Mouse (Mus musculus) midbrain, embryonic 16.5 days (tissue): ENCODE measurements around the gene Lsm10. TPM values are rescaled to one million over a fixed set of nuclear protein-coding genes. Genes with fewer than 3 reads are reported as not detected.

ENCODE experiments used
- ATAC-seq: fragments of 200-750 bp; cut with Nextera tagmentation; 2 replicates; pipeline ENCODE4 v1.8.0; 2017; ENCODE audit warnings: moderate TSS enrichment
- H3K27ac ChIP-seq: fragments of 300-500 bp; sonication (generic); 2 replicates; pipeline ENCODE4 v1.5.1; 2014; ENCODE audit warnings: mild to moderate bottlenecking, low read length, mixed read lengths
- H3K27me3 ChIP-seq: fragments of 300-500 bp; sonication (generic); 2 replicates; pipeline ENCODE4 v1.6.1; 2014; ENCODE audit warnings: low read depth, low read length, mixed read lengths; ENCODE audit not compliant: control insufficient read depth, insufficient read depth
- H3K36me3 ChIP-seq: fragments of 300-500 bp; sonication (generic); 2 replicates; pipeline ENCODE4 v1.6.1; 2014; ENCODE audit warnings: mild to moderate bottlenecking, low read length, moderate library complexity, mixed read lengths; ENCODE audit not compliant: control insufficient read depth, insufficient read depth
- H3K4me1 ChIP-seq: fragments of 300-500 bp; sonication (generic); 2 replicates; pipeline ENCODE4 v1.6.1; 2014; ENCODE audit warnings: mild to moderate bottlenecking, low read length, mixed read lengths; ENCODE audit not compliant: control insufficient read depth, insufficient read depth
- H3K4me2 ChIP-seq: fragments of 300-500 bp; sonication (generic); 2 replicates; pipeline ENCODE4 v1.6.1; 2014; ENCODE audit warnings: mild to moderate bottlenecking, low read length, mixed read lengths
- H3K4me3 ChIP-seq: fragments of 300-500 bp; sonication (generic); 2 replicates; pipeline ENCODE4 v1.5.1; 2014; ENCODE audit warnings: low read depth, mild to moderate bottlenecking, low read length, moderate library complexity, mixed read lengths
- H3K9ac ChIP-seq: fragments of 300-500 bp; sonication (generic); 2 replicates; pipeline ENCODE4 v1.6.1; 2014; ENCODE audit warnings: low read depth, low read length, mixed read lengths
- H3K9me3 ChIP-seq: fragments of 300-500 bp; sonication (generic); replicated peaks from 2 replicates; pipeline ENCODE4 v1.6.1; 2014; ENCODE audit warnings: mild to moderate bottlenecking, low read length, mixed read lengths; ENCODE audit not compliant: control insufficient read depth, poor library complexity, severe bottlenecking
- WGBS: fragments of 180-500 bp; shearing (Covaris S2); extraction: QIAGEN DNeasy Blood & Tissue Kit; methylation state at CpG from one replicate; pipeline ENCODE4 v1.1.7; 2014; 5-methylcytosine and 5-hydroxymethylcytosine counted together
- polyA plus RNA-seq: library from polyadenylated mRNA; unstranded; fragments of >200 nt; fragmentation: Nextera tagmentation; extraction: Ambion mirVana; gene quantifications from 2 replicates; pipeline ENCODE4 v1.2.1, GENCODE M21; 2015

Gene Lsm10
- polyA plus RNA-seq = 55.1 and 63.5 TPM in 2 replicates

GRCm38 (mm10) chr4:126096464-126097111 lies at the start of gene Lsm10:
Lsm10 (plus strand) TSS chr4:126096623.
- Histone ChIP-seq H3K4me1 (peaks cover 7% of the 10 kb centered on the region; the same call in 1 of the 2 replicates), H3K27ac (peak within 1 kb of the TSS; percentile 85), H3K9ac (peak within 1 kb of the TSS; percentile 77)

GRCm38 (mm10) chr4:126046851-126047585 lies 49.4 kb upstream of the Lsm10 start, which contains the start of gene Mrps15:
Mrps15 (plus strand) TSS chr4:126046925.
- ATAC-seq = peak; percentile 96
- under 1% methylated on average over 56 of the region's 56 CpGs for WGBS

More at GRCm38 (mm10) chr4:126096464-126097111, at the start of gene Lsm10:
- H3K4me3 ChIP-seq = peak within 1 kb of the TSS; percentile 66
- peak; percentile 98 for ATAC-seq
- H3K36me3 ChIP-seq = 0 out of 2 replicates have a peak, but pooled peaks cover 2% of the 10 kb centered on the region
- H3K4me2 ChIP-seq = peak within 1 kb of the TSS; percentile 59
- no peaks in the 10 kb centered on the region for H3K9me3 ChIP-seq
- WGBS = 3% methylated on average over 37 of the region's 37 CpGs
- H3K27me3 ChIP-seq = no peaks in the 10 kb centered on the region

GRCm38 (mm10) chr4:126051617-126052016 lies 44.8 kb upstream of the Lsm10 start:
- Histone ChIP-seq H3K9me3 (no peaks in the 10 kb centered on the region), H3K27me3 (no peaks in the 10 kb centered on the region), H3K4me1 (peaks cover 11% of the 10 kb centered on the region), H3K4me2 (no peak overlapping the region), H3K27ac (no peak overlapping the region), H3K4me3 (no peak overlapping the region), H3K9ac (no peak overlapping the region), H3K36me3 (peaks cover 33% of the 10 kb centered on the region)
- no peak for ATAC-seq
- 85% methylated on average over 7 of the region's 7 CpGs for WGBS

More at GRCm38 (mm10) chr4:126046851-126047585, 49.4 kb upstream of the Lsm10 start, which contains the start of gene Mrps15:
- Histone ChIP-seq H3K9ac (peak within 1 kb of the TSS; percentile 88), H3K27ac (peak within 1 kb of the TSS; percentile 88), H3K4me3 (peak within 1 kb of the TSS; percentile 91), H3K4me2 (peak within 1 kb of the TSS; percentile 84), H3K9me3 (no peaks in the 10 kb centered on the region), H3K27me3 (no peaks in the 10 kb centered on the region), H3K4me1 (peaks cover 12% of the 10 kb centered on the region), H3K36me3 (peaks cover 16% of the 10 kb centered on the region)

GRCm38 (mm10) chr4:126057207-126058133 lies 39.0 kb upstream of the Lsm10 start:
- no peaks in the 10 kb centered on the region for H3K9me3 ChIP-seq
- H3K27ac ChIP-seq = no peak overlapping the region
- peak overlapping the region; percentile 70 for H3K4me2 ChIP-seq
- WGBS = 16% methylated on average over 19 of the region's 19 CpGs
- H3K4me3 ChIP-seq = peak overlapping the region; percentile 63
- ATAC-seq = no peak
- H3K4me1 ChIP-seq = peaks cover 18% of the 10 kb centered on the region
- H3K36me3 ChIP-seq = peaks cover 17% of the 10 kb centered on the region
- no peak overlapping the region for H3K9ac ChIP-seq
- H3K27me3 ChIP-seq = no peaks in the 10 kb centered on the region

GRCm38 (mm10) chr4:126058134-126058996 lies 38.1 kb upstream of the Lsm10 start, which contains the start of gene Oscp1:
Oscp1 (plus strand) TSS chr4:126058565.
- Histone ChIP-seq H3K9me3 (no peaks in the 10 kb centered on the region), H3K27me3 (no peaks in the 10 kb centered on the region), H3K4me3 (peak within 1 kb of the TSS; percentile 63), H3K36me3 (peaks cover 15% of the 10 kb centered on the region), H3K4me2 (peak within 1 kb of the TSS; percentile 70), H3K9ac (peak within 1 kb of the TSS; percentile 69), H3K27ac (peak within 1 kb of the TSS; percentile 56), H3K4me1 (peaks cover 18% of the 10 kb centered on the region)
- WGBS = under 1% methylated on average over 57 of the region's 57 CpGs
- ATAC-seq = peak; percentile 98

- WGBS = 30% methylated on average over 9 of the region's 9 CpGs
- no peak for ATAC-seq
- H3K9me3 ChIP-seq = no peaks in the 10 kb centered on the region
- H3K27ac ChIP-seq = peak overlapping the region; percentile 56
- H3K36me3 ChIP-seq = peaks cover 10% of the 10 kb centered on the region
- H3K4me1 ChIP-seq = peaks cover 18% of the 10 kb centered on the region
- peak overlapping the region; percentile 63 for H3K4me3 ChIP-seq
- peak overlapping the region; percentile 69 for H3K9ac ChIP-seq
- peak overlapping the region; percentile 66 for H3K4me2 ChIP-seq
- H3K27me3 ChIP-seq = no peaks in the 10 kb centered on the region
Observed at GRCm38 (mm10) chr4:126058997-126059362, 37.4 kb upstream of the Lsm10 start.

GRCm38 (mm10) chr4:126062856-126063255 lies 33.6 kb upstream of the Lsm10 start:
- no peak overlapping the region for H3K4me3 ChIP-seq
- no peak for ATAC-seq
- H3K36me3 ChIP-seq = no peaks in the 10 kb centered on the region
- H3K4me2 ChIP-seq = no peak overlapping the region
- no peak overlapping the region for H3K9ac ChIP-seq
- H3K9me3 ChIP-seq = no peaks in the 10 kb centered on the region
- no peak overlapping the region for H3K27ac ChIP-seq
- H3K27me3 ChIP-seq = no peaks in the 10 kb centered on the region
- peaks cover 13% of the 10 kb centered on the region for H3K4me1 ChIP-seq
- 48% methylated on average over 1 of the region's 1 CpGs for WGBS

- Histone ChIP-seq H3K4me1 (0 out of 2 replicates have a peak, but pooled peaks cover 2% of the 10 kb centered on the region), H3K36me3 (no peaks in the 10 kb centered on the region), H3K27ac (no peak overlapping the region), H3K4me3 (no peak overlapping the region), H3K9me3 (no peaks in the 10 kb centered on the region), H3K27me3 (no peaks in the 10 kb centered on the region), H3K4me2 (no peak overlapping the region), H3K9ac (no peak overlapping the region)
- ATAC-seq = no peak
- 89% methylated on average over 7 of the region's 7 CpGs for WGBS
Observed at GRCm38 (mm10) chr4:126065241-126065640, 31.2 kb upstream of the Lsm10 start.
